Mouse (Mus musculus): ENCODE results near the gene Tnfsfm13. TPM values are rescaled to one million over a fixed set of nuclear protein-coding genes. Genes with fewer than 3 reads are reported as not detected.

Gene Tnfsfm13
- polyA plus RNA-seq, 1 experiment from 2014 or later: 4.4 TPM

DNA sequence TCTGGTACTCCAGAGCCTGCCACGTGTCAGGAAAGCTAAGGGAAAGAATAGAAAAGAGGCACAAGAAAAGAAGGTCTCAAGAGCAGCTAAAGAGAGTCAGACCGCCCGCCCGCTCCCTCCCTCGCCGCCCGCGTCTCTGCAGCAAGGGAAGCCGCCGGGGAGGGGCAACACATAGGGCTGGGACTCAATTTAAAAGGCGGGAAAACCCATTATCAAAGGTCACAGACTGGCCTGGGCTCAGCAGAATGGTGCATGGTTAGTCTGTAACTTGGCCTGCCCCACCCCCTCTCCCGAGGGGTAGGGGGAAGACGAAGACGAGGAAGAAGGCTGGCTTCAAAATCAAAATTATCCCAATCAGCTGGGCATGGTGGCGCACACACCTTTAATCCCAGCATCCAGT is 22.8 kb upstream of the Tnfsfm13 start:
- WGBS: 29% methylated on average over 15 of the region's 15 CpGs
- 0 out of 2 replicates have a peak, but pooled peaks cover 3% of the 10 kb centered on the region for H3K4me1 ChIP-seq (ENCODE audit: insufficient read depth)
- H3K36me3 ChIP-seq (ENCODE audit: insufficient read depth): no peaks in the 10 kb centered on the region
- no peaks in the 10 kb centered on the region for H3K9me3 ChIP-seq (ENCODE audit: low read depth, low read length)
- no peak overlapping the region; the same call in 1 of the 2 replicates for H3K9ac ChIP-seq
- no peak for ATAC-seq (ENCODE audit: insufficient read depth)
- no peak for DNase-seq
- H3K4me2 ChIP-seq: peak overlapping the region; percentile 18; the same call in 1 of the 2 replicates
- no peak overlapping the region for H3K27ac ChIP-seq (ENCODE audit: low read depth)
- H3K4me3 ChIP-seq (ENCODE audit: low read depth, low read length): no peak overlapping the region
- H3K27me3 ChIP-seq (ENCODE audit: insufficient read depth, low read length): no peaks in the 10 kb centered on the region
- TF ChIP-seq CTCF (IDR thresholded peaks at IDR 0.05; ENCODE audit: low read depth): no peak

DNA sequence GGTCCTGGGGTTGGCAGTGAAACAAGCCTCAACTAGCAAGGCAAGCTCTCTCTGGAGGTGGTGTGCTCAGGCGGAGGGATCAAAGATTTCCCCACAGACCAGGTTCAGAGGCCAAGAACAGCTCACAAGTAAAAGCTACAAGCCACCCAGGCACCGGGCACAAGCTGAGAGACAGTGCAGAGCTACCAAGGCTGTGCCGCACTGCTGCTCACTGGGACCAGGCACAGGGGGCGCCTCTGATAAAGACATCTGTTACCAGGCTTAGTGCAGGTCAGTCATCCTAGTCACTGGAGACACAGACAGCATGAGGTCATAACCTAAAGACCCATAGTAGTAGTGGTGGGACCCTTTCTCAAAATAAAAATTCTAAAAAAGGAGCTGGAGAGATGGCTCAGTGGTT is 21.1 kb upstream of the Tnfsfm13 start:
- no peak for ATAC-seq (ENCODE audit: insufficient read depth)
- 0 out of 2 replicates have a peak, but pooled peaks cover 3% of the 10 kb centered on the region for H3K4me1 ChIP-seq (ENCODE audit: insufficient read depth)
- TF ChIP-seq CTCF (IDR thresholded peaks at IDR 0.05; ENCODE audit: low read depth): no peak
- no peaks in the 10 kb centered on the region for H3K27me3 ChIP-seq (ENCODE audit: insufficient read depth, low read length)
- H3K36me3 ChIP-seq (ENCODE audit: insufficient read depth): no peaks in the 10 kb centered on the region
- no peaks in the 10 kb centered on the region for H3K9me3 ChIP-seq (ENCODE audit: low read depth, low read length)
- no peak overlapping the region for H3K4me2 ChIP-seq
- DNase-seq: no peak
- no peak overlapping the region for H3K4me3 ChIP-seq (ENCODE audit: low read depth, low read length)
- H3K9ac ChIP-seq: no peak overlapping the region
- H3K27ac ChIP-seq (ENCODE audit: low read depth): no peak overlapping the region
- 64% methylated on average over 4 of the region's 4 CpGs for WGBS

DNA sequence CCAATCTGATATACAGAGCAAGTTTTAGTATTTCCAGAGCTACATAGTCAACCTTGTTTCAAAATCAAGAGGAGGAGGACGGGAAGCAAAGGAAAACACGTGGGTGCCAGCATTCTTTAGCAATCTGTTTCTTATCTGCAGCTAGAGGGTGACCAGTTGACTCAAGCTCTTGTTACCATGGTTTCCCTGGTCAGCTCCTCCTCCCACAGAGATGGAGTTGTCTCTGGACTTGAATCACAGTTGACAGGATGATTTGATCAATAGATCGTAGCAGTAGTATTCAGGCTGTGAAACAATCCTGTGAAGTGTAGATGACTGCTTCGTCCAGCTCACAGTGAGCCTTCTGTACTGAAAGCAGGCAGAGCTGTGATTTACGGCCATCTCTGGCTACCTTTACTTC is 20.0 kb upstream of the Tnfsfm13 start:
- no peak overlapping the region for H3K27ac ChIP-seq (ENCODE audit: low read depth)
- no peak overlapping the region for H3K9ac ChIP-seq
- WGBS: 10% methylated on average over 5 of the region's 5 CpGs
- peak; percentile 18 for DNase-seq
- ATAC-seq (ENCODE audit: insufficient read depth): no peak
- 0 out of 2 replicates have a peak, but pooled peaks cover 3% of the 10 kb centered on the region for H3K4me1 ChIP-seq (ENCODE audit: insufficient read depth)
- H3K9me3 ChIP-seq (ENCODE audit: low read depth, low read length): no peaks in the 10 kb centered on the region
- TF ChIP-seq CTCF (IDR thresholded peaks at IDR 0.05; ENCODE audit: low read depth): no peak
- no peak overlapping the region for H3K4me2 ChIP-seq
- H3K36me3 ChIP-seq (ENCODE audit: insufficient read depth): no peaks in the 10 kb centered on the region
- no peak overlapping the region for H3K4me3 ChIP-seq (ENCODE audit: low read depth, low read length)
- no peaks in the 10 kb centered on the region for H3K27me3 ChIP-seq (ENCODE audit: insufficient read depth, low read length)

DNA sequence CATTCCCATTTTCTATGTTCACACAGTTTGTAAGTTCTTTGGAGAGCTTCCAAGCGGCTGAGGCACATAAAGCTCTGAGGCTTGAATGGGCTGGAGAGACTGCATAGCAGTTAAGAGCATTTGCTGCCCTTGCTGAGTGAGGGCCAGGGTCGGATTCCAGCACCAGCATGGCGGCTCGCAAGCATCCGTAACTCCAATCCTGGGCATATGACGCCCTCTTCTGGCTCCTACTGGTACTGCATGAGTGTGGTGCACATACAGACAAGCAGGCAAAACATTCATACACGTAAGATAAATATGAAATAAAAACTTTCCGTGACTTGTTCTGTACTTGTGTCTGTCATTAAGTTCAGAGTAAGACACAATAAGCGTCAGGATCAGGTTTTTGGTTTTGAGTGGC is 19.6 kb upstream of the Tnfsfm13 start:
- H3K4me1 ChIP-seq (ENCODE audit: insufficient read depth): 0 out of 2 replicates have a peak, but pooled peaks cover 3% of the 10 kb centered on the region
- no peak for ATAC-seq (ENCODE audit: insufficient read depth)
- H3K9me3 ChIP-seq (ENCODE audit: low read depth, low read length): no peaks in the 10 kb centered on the region
- no peak overlapping the region for H3K4me2 ChIP-seq
- no peak overlapping the region for H3K9ac ChIP-seq
- H3K27me3 ChIP-seq (ENCODE audit: insufficient read depth, low read length): no peaks in the 10 kb centered on the region
- H3K36me3 ChIP-seq (ENCODE audit: insufficient read depth): no peaks in the 10 kb centered on the region
- TF ChIP-seq CTCF (IDR thresholded peaks at IDR 0.05; ENCODE audit: low read depth): peak; percentile 68
- H3K27ac ChIP-seq (ENCODE audit: low read depth): no peak overlapping the region
- DNase-seq: peak; percentile 57
- H3K4me3 ChIP-seq (ENCODE audit: low read depth, low read length): no peak overlapping the region
- 56% methylated on average over 9 of the region's 9 CpGs for WGBS

DNA sequence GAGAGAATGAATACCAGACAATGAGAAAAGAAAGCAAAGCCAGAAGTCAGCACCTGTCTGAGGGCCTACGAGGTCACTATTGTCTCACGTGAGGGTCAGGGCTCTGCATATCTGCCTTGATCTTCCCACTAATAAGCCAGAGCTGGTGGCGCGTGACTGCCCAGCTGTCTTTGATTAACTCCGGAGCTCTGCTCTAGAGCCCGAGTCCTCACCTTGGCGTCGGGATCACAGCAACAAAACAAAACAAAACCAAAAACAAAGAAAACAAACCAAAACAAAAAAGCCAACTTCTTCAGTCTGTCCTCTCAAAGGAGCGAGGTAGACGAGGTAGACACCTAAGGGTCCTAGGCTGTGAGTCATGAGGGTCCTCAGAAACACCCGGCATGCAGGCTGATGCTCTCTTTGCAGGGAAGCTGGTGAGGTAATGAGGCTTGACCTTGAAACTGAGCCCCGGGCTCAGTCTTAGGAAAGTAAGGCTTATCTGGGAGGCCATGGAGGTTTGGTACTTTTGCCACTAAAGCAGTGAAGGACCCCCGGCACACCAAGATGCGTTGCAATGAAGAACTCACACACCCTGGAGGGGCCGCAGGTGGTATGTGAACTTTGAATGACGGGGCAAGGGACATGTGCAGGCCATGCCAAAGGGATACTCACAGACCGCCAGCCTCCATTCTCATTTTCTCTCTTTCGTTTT is 18.9 kb upstream of the Tnfsfm13 start:
- H3K36me3 ChIP-seq (ENCODE audit: insufficient read depth): no peaks in the 10 kb centered on the region
- no peaks in the 10 kb centered on the region for H3K27me3 ChIP-seq (ENCODE audit: insufficient read depth, low read length)
- no peak overlapping the region for H3K9ac ChIP-seq
- no peaks in the 10 kb centered on the region for H3K9me3 ChIP-seq (ENCODE audit: low read depth, low read length)
- 67% methylated on average over 18 of the region's 18 CpGs for WGBS
- H3K27ac ChIP-seq (ENCODE audit: low read depth): no peak overlapping the region
- no peak overlapping the region for H3K4me3 ChIP-seq (ENCODE audit: low read depth, low read length)
- no peak for ATAC-seq (ENCODE audit: insufficient read depth)
- TF ChIP-seq CTCF (IDR thresholded peaks at IDR 0.05; ENCODE audit: low read depth): no peak
- H3K4me1 ChIP-seq (ENCODE audit: insufficient read depth): 0 out of 2 replicates have a peak, but pooled peaks cover 3% of the 10 kb centered on the region
- no peak overlapping the region for H3K4me2 ChIP-seq
- no peak for DNase-seq

DNA sequence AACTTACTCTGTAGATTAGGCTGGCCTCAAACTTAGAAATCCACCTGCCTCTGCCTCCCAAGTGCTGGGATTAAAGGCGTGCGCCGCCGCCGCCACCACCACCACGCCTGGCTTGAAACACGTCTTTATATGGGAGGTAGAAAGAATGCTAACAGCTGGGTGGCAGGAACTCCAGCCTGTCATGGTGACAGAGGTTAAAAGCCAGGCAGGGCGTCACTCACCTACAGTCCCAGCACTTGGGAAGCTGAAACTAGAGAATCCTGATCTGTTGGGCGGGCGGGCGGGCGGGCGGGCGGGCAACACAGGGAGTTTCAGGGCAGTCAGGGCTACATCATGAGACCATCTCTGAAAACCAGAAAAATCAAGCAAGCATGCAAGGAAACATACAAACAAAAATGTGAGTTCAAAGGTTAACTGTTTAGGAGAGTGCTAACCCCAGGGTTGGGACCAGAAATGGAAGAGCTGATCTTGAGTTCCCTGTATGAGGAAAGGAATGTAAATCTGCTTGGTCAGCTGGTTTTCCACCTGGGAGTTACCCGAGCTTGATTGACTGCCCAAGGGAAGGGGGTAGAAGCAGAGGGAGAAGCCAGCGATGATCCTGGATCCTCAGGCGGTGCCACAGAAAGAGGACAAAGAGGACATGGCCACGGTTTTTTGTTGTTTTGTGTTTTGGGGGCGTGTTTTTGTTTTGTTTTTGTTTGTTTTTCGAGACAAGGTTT is 17.2 kb upstream of the Tnfsfm13 start:
- 76% methylated on average over 20 of the region's 20 CpGs for WGBS
- Histone ChIP-seq H3K4me3 (ENCODE audit: low read depth, low read length) (no peak overlapping the region), H3K27ac (ENCODE audit: low read depth) (no peak overlapping the region), H3K27me3 (ENCODE audit: insufficient read depth, low read length) (no peaks in the 10 kb centered on the region), H3K4me2 (no peak overlapping the region), H3K9me3 (ENCODE audit: low read depth, low read length) (no peaks in the 10 kb centered on the region), H3K9ac (no peak overlapping the region), H3K36me3 (ENCODE audit: insufficient read depth) (no peaks in the 10 kb centered on the region), H3K4me1 (ENCODE audit: insufficient read depth) (0 out of 2 replicates have a peak, but pooled peaks cover 3% of the 10 kb centered on the region)
- ATAC-seq (ENCODE audit: insufficient read depth) (no peak), DNase-seq (no peak)
- no peak for TF ChIP-seq CTCF (IDR thresholded peaks at IDR 0.05; ENCODE audit: low read depth)

DNA sequence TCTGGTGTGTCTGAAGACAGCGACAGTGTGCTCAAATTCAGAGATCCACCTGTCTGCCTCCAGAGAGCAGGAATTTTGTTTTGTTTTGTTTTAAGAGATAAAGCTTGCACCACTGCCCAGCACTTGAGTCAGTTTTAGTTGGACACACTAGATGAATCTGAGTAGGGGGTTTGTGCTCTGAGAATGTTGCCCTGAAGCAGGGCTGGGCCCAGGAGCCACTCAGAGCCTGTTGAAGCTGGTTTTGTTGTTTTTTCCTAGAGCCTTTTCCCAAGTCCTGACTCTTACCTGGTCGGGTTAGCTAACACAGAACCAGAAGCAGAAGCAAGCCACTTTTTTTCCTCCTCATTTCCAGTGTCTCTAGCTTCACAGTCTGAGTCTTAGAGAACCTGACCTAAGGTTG is 15.2 kb upstream of the Tnfsfm13 start:
- TF ChIP-seq CTCF (IDR thresholded peaks at IDR 0.05; ENCODE audit: low read depth): no peak
- Histone ChIP-seq H3K27ac (ENCODE audit: low read depth) (no peak overlapping the region), H3K4me2 (no peak overlapping the region), H3K27me3 (ENCODE audit: insufficient read depth, low read length) (no peaks in the 10 kb centered on the region), H3K4me3 (ENCODE audit: low read depth, low read length) (no peak overlapping the region), H3K4me1 (ENCODE audit: insufficient read depth) (0 out of 2 replicates have a peak, but pooled peaks cover 2% of the 10 kb centered on the region), H3K36me3 (ENCODE audit: insufficient read depth) (no peaks in the 10 kb centered on the region), H3K9ac (no peak overlapping the region), H3K9me3 (ENCODE audit: low read depth, low read length) (no peaks in the 10 kb centered on the region)
- WGBS: 75% methylated on average over 2 of the region's 2 CpGs
- ATAC-seq (ENCODE audit: insufficient read depth) (no peak), DNase-seq (no peak)

Measured in lung, embryonic 14.5 days (tissue).